Mouse (Mus musculus): ENCODE measurements around the gene Neurl1a.
"Not testable (repeated sequence)": the region's sequence is repeated elsewhere in the genome, so short reads cannot be mapped to it uniquely, and the experiment has no call there.

Neurl1a gene

DNA sequence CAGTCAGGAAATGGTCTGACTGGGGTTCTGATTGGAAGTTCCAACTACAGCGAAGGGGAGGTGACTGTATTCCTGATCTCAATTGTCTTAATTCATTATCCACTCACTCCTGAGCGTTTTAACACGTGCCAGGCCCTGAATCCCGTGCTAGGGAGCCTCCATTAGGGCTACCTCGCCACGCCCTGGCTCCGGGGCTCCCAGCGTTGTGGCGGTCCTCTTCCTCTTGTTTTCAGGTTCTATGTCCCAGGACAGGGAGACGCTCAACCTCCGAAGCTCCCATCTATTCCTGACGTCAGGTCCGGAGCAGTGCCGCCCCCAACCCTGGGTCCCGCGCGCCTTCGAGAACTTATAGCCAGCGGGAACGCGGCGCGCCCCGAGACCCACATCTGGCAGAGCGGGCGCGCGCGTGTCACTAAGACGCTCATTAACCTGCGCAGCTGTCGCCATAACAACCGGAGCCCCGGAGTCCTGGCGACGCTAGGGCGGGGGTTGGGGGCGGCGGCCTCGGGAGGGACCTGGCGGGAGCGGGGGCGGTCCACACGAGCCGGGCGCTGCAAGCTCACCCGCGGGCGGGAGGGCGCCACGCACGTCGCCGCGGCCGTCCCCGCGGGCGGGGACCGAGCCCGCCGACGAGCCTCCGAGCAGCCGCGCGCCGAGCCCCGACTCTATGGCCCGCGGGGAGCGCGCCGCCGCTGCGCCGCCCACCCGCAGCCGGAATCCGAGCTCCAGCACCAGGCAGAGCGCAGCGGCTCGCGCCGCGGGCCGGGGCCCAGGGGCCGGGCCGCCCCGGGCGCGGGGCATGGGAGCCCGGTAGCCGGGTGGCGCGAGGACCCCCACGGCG, at the start of gene Neurl1a:
Neurl1a (plus strand) TSS at position 390 of the 841 bp plus-strand sequence.
- CTCF ChIA-PET: interaction anchor here (0.8 kb wide), 1 partner anchor 422 kb away, joined by 3 read pairs; no protein-coding TSS in a partner anchor

DNA sequence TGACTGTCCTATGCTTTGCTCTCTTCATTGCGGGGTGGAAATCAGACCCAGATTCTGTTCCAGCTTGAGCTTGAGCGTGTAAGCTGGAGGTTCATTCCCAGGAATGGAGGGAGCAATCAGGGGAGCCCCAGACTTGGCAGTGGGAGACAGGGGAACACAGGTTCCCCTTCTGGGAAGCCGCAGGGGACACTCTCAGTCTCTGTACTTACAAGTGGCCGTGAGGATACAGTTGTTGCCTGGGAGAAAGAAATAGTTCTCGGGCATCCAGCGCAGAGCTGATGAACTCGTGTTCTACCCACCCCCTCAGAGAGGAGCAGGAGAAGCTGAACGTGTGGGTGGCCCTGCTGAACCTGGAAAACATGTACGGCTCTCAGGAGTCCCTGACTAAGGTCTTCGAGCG, 49.8 kb upstream of the Neurl1a start:
- CTCF ChIA-PET: interaction anchor here (0.6 kb wide), 1 partner anchor 261 kb away, joined by 5 read pairs; no protein-coding TSS in a partner anchor

DNA sequence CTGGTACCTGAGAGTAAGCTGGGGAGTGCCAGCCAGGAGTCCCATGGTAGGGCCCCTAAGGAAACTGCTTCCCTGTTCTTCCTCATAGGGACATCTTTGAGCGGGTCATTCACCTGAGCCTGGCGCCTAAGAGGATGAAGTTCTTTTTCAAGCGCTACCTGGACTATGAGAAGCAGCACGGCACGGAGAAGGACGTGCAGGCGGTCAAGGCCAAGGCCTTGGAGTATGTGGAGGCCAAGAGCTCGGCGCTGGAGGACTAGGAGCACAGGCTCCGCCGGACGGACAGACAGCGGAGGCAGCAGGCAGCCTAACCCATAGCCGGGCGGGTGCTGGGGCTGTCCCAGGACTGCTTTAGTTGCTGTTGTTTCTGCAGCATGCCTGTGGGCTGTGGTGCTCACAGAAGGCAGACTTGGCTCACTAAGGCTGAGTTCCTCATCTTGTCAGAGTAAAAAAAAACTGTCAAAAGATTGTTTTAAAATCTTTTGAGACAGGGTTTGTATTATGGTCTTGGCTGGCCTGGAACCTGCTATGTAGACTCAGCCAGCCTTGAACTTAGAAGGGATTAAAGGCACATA, 48.0 kb upstream of the Neurl1a start:
- CTCF ChIA-PET: no interaction called here

DNA sequence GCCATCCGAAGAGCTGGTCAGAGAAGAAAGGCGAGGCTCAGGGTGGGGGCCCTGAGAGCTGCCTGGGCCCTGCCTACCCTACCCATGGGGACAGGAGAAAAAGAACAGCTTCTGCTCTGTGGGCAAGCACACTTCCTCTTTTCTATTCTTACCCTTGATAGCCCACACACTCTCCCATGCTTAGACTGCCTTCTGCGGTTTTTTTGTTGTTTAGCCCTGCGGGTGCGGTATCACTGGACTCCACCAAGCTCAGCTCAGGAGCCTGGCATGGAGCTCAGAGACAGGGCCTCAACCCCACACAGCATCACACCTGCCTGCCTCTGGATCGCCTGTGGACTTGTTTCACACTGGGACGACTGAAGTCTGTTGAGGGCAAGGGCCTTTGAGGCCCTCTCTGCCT, 45.5 kb upstream of the Neurl1a start:
- CTCF ChIA-PET: interaction anchor here (0.6 to 1.5 kb wide), 4 partner anchors 10 to 379 kb away, joined by 3 to 9 read pairs (median 4); no protein-coding TSS in a partner anchor

DNA sequence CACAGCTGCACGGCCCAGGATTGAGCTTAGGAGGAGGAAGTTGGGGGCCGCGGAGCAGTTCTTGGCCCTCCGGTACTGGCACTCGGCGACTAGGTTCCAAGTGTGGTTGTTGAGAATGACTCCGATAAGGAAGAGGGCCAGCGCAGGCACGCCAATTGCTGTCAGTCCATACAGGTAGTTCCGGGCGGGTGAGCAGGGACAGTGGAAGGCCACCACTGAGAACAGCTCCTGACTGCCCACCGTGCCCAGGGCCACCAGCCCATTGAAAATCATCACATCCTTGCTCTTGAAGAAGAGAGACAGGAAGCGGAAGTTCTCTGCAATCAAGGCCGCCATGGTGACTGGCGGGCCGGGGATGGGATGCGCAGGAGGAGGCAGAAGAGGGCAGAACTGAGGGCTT, 43.1 kb upstream of the Neurl1a start:
- CTCF ChIA-PET: interaction anchor here (0.7 to 1.1 kb wide), 3 partner anchors 10 to 14 kb away, joined by 3 to 5 read pairs (median 3); no protein-coding TSS in a partner anchor

DNA sequence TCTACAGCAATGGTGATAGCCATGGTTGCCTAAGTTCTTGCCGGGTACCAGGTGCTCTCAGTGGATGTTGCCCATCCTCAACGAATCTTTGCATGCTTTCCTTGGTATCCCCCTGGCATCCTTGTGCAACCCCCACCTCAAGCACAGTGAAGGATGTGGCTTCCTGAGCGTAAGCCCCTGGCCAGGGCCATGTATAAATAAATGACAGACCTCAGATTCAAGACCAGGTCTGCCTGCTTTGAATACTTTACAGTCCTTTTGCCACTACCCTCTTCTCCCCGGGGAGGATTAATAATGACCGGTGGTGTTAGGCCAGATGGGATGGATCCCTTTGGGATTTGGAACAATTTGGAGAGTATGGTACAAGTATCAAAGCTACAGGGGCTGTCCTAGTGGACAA, 42.5 kb upstream of the Neurl1a start:
- CTCF ChIA-PET: interaction anchor here (0.7 kb wide), 1 partner anchor 13 kb away, joined by 5 read pairs; no protein-coding TSS in a partner anchor

DNA sequence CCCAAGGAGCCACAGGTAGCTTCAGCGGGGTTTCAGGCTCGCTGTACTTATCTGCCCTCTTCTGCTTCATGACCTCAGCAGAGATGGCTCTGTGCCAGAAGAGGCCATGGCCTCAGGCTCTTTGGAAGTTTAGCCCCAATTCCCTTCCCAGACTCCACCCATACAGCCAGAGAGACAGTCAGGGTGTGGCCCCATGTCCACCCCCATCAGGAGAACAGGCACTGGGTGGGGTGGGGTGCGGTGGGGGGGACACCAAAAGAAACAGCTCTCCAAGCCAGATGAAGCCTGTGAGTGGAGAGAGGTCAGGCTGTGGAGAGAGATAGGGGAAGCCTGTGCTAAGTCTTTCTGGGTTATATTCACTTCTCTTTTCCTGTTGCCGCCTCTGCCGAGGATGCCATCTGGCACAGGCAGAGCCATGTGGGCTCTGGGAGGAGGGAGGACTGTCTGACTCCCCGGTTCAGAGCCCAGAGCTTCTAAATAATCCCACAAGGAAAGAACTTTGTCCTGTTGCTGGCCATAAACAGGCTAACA, 41.5 kb upstream of the Neurl1a start:
- CTCF ChIA-PET: no interaction called here

DNA sequence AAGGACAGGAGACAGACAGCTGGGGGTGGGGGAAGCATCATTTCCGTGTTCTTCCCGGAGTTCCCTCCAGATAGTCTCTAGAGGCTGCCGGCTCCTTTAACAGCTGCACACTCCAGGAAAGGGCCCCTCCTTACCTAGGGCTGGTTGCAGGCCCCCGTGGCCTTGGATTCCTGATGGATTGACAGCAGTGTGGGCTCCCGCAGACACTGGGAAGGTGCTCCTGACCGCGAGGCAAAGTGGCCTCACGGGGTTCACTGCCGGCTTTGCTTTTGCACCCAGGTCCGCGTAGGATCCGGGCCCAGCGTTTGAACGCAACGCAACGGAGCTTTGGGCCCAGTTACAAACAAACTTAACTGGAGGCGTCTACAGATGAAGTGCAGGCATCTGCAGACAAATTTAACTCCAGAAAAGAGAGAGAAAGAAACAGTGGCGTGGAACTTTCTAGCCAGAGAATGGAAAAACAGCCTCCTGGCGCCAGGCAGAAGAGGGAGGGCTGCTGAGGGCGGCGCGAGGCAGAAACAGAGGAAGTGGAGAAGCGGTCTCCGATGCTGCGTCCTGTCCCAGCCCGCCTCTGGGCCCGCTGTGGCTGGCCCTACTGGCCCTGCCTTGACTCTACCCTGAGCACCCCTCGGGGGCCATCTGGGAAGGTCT, 40.7 kb upstream of the Neurl1a start, which contains the start of gene Calhm2:
Calhm2 (minus strand) TSS at position 524 of the 651 bp plus-strand sequence.
- CTCF ChIA-PET: interaction anchor here (0.7 to 1.3 kb wide), 4 partner anchors 15 to 791 kb away, joined by 3 to 20 read pairs (median 8); no protein-coding TSS in a partner anchor

DNA sequence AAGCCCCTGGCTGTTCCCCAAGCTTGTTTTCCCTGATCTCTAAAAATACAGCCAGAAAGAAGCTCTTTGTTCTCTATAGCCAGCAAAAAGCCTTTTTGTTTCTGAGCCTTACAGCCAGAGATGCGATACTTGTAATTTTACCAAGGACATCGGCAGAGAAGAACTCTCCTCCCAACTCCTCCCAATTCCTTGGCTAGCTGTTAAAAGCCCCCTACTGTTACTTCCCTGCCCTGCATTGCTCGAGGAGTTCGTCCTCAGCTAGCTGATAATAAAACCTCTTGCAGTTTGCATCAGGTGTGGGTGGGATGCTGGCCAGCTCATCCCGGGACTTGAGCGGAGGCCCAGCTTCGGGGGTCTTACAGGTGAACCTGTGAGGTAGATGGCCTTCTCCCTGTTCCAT, 39.0 kb upstream of the Neurl1a start:
- CTCF ChIA-PET: not testable (repeated sequence)

DNA sequence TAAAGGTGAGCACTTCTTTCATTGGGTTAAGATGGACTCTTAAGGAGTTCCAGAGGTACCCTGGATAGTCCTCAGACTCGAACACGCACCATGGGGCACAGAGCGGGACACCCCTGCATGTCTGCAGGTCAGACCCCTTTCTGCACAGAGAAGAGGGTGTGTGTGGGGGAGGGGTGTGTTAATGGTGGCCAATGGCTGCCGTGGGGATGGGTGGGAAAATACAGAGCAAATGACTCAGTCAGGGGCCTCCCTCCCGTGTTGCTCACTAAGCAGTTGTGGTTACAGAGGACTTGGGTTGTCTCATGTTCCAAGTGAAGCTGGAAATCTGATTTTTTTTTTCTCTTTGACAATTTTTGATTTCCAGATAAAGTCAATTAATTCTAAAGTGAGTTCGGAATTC, 36.2 kb upstream of the Neurl1a start:
- CTCF ChIA-PET: interaction anchor here (0.6 kb wide), 1 partner anchor 64 kb away, joined by 6 read pairs; no protein-coding TSS in a partner anchor

DNA sequence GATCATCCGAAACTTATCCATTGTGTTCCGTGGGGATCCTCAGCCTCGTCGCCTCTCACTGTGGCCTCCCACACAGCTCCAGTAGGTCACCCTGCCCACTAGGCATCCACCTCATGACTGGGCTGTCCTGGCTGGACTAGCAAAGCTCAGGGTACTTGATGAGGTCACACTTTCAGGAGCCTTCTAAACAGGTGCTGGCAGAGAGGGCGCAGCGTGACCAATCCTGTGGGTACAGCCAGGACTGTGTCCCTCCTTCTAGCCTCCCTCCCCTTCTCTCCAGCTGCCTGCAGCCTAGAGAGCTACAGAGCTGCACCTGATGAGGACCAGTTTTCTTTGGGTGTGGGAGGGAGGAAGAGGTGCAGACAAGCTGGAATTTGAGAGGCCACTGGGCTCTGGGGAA, 34.5 kb upstream of the Neurl1a start, which contains the start of gene Calhm1:
Calhm1 (minus strand) TSS at position 101 of the 400 bp plus-strand sequence.
- CTCF ChIA-PET: no interaction called here

DNA sequence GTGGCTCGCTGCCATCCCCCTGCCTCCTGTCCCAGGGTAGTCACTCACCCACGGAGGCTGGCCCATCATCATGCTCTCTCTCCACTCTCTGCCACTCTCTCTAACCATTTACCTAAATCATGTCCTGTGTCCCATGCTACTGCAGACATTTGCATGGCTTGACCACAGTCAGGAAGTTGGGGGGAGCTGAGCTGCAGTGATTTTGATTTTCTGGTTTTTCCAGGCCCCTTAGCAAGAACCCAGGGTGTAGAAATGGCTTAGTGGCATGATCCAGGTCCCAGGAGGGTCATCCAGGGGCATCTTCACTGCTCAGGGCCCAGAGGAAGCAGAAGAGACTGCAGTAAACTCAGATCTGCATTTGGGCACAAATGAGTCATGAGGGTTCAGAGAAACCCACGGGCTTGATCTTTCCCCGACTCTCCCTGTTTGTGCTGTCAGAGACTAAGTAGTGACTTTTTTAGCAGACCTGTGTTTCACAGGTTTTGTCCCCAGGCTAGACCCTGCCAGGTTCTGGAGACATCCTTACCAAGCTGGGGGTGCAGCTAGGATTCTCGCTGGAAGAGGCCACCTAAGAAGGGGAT, 30.3 kb upstream of the Neurl1a start:
- CTCF ChIA-PET: interaction anchor here (0.9 to 1.2 kb wide), 2 partner anchors 20 to 26 kb away, joined by 4 read pairs; no protein-coding TSS in a partner anchor

DNA sequence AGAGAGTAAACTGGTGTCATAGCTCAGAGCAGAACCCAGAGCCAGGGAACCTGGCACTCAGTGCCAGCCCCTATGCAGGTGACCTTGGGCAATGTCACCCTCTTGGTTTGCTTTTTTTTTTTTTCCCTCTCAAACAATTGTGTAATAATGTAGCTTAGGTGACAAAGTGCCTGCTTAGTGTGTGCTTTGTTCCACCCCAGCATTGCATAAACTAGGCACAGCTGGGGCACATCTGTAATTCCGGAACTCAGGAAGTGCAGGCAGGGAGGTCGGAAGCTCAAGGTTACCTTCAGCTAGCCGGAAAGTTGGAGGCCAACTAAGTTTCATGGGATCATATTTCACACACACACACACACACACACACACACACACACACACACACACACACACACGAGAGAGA, 28.8 kb upstream of the Neurl1a start:
- CTCF ChIA-PET: interaction anchor here (0.5 to 0.9 kb wide), 4 partner anchors 14 to 37 kb away, joined by 3 to 6 read pairs (median 4); no protein-coding TSS in a partner anchor

DNA sequence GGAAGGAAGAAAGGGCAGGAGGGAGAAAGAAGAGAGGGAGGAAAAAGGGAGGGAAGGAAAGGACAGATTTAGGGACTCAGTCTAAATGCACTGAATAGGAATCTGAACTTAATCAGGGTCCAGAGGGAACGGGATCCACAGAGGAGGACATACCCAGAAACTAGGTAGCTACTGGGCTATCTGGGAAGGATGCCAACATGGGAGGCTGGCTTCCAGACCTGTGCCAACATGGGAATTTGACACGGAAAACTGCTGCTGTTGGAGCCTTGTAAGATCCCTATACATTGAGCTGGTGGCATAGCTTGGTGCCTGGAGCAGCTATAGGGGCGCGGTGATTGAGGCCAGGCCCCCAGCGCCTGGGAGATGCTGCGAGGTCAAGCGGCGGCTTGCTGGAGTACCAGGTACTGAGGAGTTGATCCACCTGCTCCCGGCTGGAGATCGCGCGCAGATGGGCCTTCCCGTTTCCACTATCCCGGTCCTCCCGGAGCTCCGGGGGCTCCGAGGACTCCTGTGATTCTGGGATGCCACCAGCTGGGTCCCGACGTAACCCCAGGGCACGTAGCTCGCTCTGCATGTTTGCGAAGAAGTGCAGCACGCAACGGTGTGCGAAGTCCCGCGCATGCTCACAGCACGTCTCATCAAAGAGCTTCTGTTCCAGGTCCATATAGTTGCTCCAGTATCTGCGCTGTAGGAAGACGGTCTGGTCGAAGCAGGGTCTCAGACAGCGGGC, 27.1 kb upstream of the Neurl1a start:
- CTCF ChIA-PET: no interaction called here

DNA sequence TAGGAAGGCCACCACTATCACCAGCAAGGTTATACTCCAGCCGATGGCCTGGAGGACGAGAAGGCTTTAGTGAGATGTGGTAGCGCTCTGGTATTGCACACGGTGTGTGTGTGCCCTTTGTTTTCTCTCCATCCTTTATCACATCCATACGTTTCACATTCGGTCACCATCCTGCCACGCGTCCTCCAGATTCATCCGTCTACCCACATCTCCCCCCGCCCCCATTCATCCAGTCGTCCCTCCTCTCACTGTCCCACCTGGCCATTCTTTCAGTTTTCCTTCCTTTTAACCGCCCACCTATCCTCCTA, 26.6 kb upstream of the Neurl1a start:
- CTCF ChIA-PET: no interaction called here

DNA sequence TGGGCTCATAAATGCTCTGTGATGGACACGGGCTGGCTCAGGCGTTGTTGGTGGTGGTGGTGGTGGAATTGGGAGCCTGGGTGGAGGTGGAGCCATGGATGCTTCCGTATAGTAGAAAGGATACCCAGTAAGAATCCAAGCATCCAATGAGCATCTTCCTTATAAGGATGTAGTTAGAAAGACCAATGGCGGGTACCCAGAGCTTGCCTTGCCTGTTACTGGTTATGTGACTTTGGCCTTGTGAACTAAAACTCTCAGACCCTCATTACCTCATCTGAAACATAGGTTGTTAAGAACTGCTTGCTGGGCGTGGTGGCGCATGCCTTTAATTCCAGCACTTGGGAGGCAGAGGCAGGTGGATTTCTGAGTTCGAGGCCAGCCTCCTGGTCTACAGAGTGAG, 24.9 kb upstream of the Neurl1a start:
- CTCF ChIA-PET: no interaction called here

DNA sequence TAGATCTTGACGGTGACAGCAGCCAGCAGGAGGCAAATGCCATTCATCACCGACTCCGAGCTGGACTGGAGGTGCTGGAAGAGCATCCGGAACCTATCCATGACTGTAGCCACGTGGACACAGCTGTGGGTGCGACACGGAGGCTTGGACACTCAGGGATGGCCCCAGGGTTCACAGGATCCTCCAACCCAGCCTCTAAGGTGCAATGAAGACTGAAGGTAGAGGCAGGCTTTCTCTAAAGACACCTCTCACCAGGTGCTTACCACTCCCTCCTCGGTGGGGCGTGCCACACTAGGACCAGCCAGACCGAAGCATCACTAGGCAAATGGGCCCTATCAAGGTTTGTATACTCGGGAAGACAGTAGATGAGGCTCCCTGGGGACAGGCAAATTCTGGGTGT, 21.0 kb upstream of the Neurl1a start, which contains the start of gene Calhm3:
Calhm3 (minus strand) TSS at position 101 of the 400 bp plus-strand sequence.
- CTCF ChIA-PET: no interaction called here

DNA sequence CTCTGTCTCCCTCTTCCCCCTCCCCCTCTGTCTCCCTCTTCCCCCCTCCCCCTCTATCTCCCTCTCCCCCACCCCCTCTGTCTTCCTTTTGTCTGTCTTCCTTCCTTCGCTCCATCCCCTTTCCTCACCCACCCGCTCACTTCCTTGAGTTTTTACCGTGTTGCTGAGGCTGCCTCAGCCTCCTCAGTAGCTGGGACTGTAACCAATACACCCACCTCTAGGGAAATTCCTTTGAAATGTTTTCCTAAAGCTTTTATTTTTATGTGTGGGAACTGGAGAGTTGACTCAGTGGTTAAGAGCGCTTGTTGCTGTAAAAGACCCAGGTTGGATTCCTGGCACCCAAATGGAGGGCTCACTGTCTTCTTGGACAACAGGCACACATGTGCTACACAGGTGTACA, 17.0 kb upstream of the Neurl1a start:
- CTCF ChIA-PET: no interaction called here

DNA sequence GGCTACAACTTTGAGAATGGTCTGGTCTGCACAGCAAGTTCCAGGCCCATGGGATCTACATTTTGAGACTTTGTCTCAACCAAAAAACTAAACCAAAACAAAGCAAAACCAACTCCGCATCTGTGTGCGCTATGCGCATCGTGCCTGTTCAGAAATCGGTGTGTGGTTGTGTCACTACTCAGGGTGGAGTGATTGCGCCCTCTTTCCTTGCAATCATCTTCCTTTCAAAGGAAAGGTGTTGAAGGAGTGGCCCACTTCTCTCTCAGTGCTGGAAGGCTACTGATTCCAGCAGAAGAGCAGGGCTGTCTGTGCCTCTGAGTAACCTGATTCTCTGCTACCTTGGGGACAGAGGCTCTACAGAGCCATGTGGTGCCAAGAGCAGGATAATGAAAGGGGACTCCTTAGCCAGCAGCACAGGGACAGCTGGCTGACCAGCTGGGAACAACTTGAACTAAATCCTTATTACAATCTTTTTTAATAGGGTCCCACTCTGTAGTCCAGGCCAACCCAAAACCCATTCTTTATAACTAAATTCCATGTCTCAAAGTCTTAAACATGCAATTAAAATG, 15.4 kb upstream of the Neurl1a start:
- CTCF ChIA-PET: no interaction called here

DNA sequence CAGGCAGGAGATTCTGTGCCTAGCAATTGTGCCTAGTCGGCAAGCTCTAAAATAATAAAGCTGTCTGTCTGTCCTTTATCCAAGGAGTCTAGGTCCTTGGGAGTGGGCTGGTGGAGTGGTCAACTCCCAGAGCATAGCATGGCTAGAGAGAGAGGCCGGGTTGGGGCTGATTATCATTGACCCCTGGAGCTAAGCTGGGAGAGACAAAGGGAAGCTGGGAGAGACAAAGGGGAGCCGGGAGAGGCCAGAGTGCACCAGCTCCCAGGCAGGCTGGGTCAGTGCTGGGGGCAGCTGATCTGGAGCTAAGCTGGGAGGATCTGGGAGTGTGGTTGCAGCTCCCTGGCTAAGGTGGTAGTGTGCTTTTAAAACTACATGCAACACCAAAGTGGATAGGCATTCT, 11.9 kb upstream of the Neurl1a start:
- CTCF ChIA-PET: interaction anchor here (0.5 kb wide), 1 partner anchor 52 kb away, joined by 3 read pairs; no protein-coding TSS in a partner anchor
